Mouse (Mus musculus) heart, postnatal 0 days (tissue): Measurements from ENCODE around the gene Poldip2.

ENCODE experiments used
- CTCF ChIP-seq: IDR thresholded peaks from 2 replicates; pipeline ENCODE4 v1.5.1; 2016; ENCODE audit warnings: antibody characterized with exemption, control low read depth, low read depth
- EP300 ChIP-seq: IDR thresholded peaks from 2 replicates; pipeline ENCODE4 v1.6.1; 2016; ENCODE audit warnings: antibody characterized with exemption, low read depth

GRCm38 (mm10) chr11:78557241-78557640, 45.2 kb downstream of the Poldip2 start:
- TF ChIP-seq CTCF (peak; percentile 38), EP300 (no peak)
